Mouse (Mus musculus): ENCODE results near the gene Dtx2.

The Dtx2 gene

DNA sequence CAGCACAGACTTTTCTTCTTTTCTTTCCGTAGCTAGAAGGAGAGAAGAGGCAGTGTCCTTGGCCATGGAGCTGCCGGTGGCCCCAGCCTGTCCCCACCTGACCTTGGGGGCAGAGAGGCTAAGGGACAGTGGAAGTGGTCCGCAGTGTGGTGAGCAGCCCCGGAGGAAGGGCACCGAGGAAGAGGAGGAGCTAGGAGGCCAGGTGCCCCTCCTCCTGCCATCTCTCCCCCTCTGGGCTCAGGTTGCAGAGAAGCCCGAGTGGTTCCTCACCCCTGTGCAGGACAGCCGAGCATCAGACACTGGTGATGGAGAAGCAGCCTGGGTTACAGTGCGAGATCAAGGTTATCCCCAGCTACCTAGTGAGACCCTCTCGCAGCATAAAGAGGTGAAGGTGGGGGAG lies 20.2 kb upstream of the Dtx2 start, which contains the start of gene Ssc4d:
Ssc4d (minus strand) TSS at position 167 of the 400 bp plus-strand sequence.
- DNase-seq (ENCODE audit: low read depth, low spot score), result no peak

DNA sequence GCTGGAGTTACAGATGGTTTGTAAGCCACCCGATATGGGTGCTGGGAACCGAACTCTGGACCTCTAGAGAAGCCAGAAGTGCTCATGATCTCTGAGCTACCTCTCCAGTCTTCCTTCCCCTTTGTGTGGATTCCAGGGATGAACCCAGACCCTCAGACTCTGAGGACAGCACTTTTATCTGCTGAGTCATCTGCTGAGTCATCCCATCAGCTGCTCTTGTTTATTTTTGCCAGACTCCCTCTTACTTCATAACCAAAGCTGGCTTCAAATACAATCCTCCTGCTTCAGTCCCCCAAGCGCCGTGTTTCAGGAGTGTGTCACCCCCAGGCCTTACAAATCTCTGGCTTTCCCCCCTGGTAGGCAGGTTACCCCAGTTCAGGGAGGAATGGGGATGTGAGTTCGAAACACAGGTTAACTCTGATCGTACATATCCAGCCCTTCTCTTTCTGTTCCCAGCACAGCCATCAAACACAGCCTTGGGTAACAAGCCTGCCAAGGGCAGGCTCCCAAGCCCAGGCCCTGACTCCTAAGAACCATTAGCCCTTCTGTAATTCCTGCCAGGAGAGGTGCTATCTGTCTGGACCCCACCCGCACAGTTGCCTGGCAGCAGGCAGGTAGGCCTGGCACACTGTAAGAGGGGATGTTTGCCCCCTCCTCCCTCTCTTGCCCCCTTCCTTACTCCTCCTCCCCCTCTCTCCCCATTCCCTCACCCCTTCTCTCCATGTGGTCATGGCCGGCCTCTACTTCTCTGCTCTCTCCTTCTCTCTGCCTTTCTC lies 18.5 kb upstream of the Dtx2 start:
- DNase-seq (ENCODE audit: low read depth, low spot score), result no peak

GRCm38 (mm10) chr5:135979381-135979780 lies 15.2 kb upstream of the Dtx2 start:
- DNase-seq (ENCODE audit: low read depth, low spot score), result no peak

GRCm38 (mm10) chr5:135979904-135980303 lies 14.7 kb upstream of the Dtx2 start, which contains the start of gene Zp3:
TSS of gene Zp3 (plus strand) at chr5:135980099.
- DNase-seq (ENCODE audit: low read depth, low spot score), result no peak

DNA sequence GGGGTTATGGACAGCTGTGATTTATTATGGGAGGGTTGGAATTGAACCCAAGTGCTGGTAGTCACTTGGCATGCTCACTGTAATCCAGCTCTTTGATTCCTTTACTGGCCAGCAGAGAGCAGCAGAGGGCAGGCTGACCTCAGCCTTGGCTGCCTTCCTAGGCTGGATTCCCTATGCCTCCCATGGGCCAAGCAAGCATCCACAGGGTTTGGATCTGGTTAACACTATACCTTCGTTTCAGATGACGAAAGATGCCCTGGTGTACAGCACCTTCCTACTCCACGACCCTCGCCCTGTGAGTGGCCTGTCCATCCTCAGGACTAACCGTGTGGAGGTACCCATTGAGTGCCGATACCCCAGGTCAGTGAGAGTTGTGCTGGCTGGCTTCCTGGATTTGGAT lies 12.2 kb upstream of the Dtx2 start:
- no peak for DNase-seq (ENCODE audit: low read depth, low spot score)

GRCm38 (mm10) chr5:135984546-135985044 lies 10.0 kb upstream of the Dtx2 start:
- no peak for DNase-seq (ENCODE audit: low read depth, low spot score)

GRCm38 (mm10) chr5:135987248-135987647 lies 7.4 kb upstream of the Dtx2 start:
- no peak for DNase-seq (ENCODE audit: low read depth, low spot score)

DNA sequence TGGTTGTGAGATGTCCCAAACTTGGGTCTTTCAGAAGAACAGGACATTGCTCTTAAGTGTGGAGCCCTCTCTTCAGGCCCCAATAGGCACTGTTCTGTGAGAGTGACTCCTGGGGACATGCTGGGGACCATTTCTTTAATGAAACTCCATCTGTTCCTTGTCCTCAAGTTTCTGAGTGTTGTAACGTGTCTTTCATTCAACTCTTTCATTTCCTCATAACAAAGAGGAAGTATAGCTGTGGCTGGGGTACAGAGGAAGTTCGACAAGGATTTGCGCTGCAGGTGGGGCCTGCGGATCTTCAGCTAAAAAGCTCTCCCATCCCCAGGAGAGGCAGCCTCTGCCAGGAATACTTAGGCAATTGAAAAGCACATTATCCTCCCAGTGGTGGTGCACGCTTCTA lies 4.0 kb upstream of the Dtx2 start:
- no peak for DNase-seq (ENCODE audit: low read depth, low spot score)

DNA sequence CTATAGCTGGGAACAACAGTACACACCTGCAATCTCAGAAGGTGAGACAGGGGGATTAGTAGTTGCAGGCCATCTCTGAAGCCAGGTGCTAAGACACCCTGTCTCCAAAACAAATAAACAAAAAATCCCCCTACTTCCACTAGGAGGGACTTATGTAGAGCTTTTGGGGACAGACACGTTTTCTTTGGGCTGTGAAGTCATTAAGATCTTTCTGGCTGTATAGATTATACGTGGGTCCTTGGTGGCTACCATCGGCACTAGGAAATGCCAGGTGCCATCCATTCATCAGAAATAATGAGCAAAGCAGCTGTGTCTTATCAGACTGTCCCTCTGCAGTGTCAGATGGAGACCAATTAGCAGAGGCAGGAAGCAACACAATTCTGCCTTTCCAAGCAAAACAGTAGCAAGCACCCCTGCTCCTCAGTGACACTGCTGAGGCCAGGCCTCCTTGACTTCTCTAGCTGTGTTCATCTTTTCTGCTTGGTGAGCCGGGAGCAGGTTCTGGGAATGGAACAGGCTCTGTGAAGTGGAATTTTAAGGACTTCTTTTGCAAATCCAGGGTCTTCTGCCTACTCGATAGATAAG lies 1.1 kb upstream of the Dtx2 start:
- DNase-seq (ENCODE audit: low read depth, low spot score), result no peak

- no peak for DNase-seq (ENCODE audit: low read depth, low spot score)
Measured at GRCm38 (mm10) chr5:135994335-135994724, 270 bp upstream of the Dtx2 start.

DNA sequence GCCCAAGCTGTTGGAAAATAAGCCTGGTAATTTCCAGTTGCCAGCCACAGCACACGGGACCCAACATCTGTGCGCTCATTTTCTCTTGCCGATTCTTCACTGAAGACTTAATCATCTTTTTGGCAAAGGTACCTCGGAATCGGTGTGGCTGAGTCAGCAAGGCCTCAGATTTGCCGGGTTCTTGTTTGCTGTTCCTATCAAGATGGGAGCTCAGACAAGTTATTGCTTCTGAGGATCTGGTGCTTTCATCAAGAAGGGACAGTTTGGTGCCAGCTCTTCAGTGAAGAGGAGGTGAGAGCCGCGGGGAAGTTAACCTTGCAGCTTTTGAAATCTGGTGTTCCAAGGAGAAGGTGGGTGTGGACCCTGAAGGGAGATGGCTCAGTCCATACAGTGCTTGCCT lies 1.6 kb downstream of the Dtx2 start:
- DNase-seq (ENCODE audit: low read depth, low spot score), result no peak

- DNase-seq (ENCODE audit: low read depth, low spot score), result no peak
Measured at GRCm38 (mm10) chr5:136001222-136001621, 6.6 kb downstream of the Dtx2 start.

DNA sequence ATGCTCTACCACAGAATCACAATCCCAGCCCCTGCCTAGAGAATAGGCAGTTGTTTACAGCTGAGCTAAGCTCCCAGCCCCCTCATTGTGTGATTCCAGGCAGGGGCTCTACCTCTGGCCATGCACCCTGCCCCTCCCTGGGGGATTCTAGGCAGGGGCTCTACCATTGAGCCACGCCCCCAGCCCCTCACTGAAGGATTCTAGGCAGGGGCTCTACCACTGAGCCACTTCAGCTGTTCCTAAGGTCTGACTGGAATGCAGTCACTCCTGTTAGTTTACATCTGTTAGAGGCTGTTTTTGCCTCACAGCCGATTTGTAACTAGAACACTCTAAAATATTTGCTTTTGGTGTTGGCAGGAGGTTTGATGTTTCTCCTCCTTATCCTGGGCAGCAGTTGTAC lies 7.7 kb downstream of the Dtx2 start:
- DNase-seq (ENCODE audit: low read depth, low spot score), result no peak

DNA sequence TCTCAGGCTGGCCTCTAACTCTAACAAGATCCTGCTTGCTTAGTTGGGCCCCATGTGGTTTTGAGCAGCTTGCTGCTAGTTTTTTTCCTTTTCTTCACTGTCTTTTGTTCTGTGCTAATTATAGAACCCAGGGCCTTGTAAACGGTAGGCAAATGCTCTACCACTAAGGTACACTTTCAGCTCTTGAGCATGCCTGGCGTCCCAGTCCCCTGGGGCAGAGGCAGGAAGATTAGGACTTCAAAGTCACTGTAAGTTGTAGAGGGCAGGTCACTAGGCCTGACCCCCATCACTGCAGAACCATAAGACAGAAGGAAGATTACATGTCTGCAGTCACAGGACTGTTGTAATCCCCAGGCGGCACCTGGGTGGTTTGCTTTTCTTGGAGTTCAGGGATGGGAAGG lies 8.2 kb downstream of the Dtx2 start:
- DNase-seq (ENCODE audit: low read depth, low spot score), result no peak

GRCm38 (mm10) chr5:136004537-136004936 lies 9.9 kb downstream of the Dtx2 start:
- DNase-seq (ENCODE audit: low read depth, low spot score), result no peak

- no peak for DNase-seq (ENCODE audit: low read depth, low spot score)
Measured at GRCm38 (mm10) chr5:136007745-136008144, 13.1 kb downstream of the Dtx2 start.

- no peak for DNase-seq (ENCODE audit: low read depth, low spot score)
Measured at GRCm38 (mm10) chr5:136014877-136015276, 20.3 kb downstream of the Dtx2 start.

DNA sequence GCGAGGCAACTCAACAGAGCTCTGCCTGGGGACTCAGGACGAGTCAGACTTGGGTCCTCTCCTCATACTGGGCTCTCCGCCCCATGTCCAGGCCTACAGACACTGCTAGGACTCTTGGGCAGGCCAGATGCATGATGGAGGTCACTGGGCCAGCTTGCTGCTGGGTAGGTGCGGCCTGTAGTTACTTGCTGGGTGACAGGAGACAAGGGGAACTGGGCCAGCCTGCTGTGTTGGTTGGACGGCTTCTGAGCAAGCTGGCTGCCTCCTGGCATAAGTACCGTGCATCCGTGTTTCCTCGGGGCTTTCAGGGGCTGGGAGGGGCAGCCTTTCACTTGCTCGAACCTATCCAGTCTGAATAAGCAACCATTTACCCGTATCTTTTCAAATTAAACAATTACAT lies 21.0 kb downstream of the Dtx2 start:
- no peak for DNase-seq (ENCODE audit: low read depth, low spot score)

DNA sequence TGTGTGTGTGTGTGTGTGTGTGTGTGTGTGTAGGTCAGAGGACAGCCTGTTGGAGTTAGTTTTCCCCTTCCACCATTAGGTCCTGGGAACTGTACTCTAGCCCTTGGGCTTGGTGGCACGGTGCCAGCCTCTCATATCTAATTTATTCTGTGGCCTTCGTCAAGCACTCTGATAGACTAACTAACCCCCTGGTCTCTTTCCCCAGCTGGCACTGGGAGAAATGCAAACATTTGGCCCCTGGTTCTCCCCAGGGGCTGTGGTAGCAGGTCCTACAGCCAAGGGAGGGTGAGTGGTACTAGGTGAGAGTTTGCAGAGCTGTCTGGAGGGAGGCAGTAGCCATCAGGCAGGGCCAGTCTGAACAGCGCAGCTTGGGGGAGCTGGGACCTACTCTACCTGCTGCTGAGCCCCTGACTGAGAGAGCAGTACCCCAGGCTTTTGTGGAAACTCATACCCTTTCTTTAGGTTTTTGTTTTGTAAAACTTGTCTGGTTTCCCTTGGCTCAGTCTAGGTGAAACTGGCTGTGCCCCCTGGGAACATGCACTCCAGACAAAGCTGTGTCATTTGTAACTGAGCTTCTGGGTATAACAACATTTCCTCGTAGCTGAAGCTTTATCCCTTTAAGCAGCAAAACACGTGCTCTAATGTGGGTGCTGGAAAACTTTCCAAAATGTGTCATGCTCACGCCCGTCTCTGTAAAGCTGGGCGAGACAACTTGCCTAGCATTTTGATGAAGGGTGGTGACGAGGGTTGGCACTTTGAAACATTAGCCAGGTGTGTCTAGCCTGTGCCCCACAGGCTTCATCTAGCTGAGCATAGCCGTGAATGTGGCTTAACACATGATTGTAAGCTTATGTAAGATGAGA lies 21.6 kb downstream of the Dtx2 start:
- DNase-seq (ENCODE audit: low read depth, low spot score), result no peak

- DNase-seq (ENCODE audit: low read depth, low spot score), result no peak
Measured at GRCm38 (mm10) chr5:136017262-136017661, 22.7 kb downstream of the Dtx2 start.

DNA sequence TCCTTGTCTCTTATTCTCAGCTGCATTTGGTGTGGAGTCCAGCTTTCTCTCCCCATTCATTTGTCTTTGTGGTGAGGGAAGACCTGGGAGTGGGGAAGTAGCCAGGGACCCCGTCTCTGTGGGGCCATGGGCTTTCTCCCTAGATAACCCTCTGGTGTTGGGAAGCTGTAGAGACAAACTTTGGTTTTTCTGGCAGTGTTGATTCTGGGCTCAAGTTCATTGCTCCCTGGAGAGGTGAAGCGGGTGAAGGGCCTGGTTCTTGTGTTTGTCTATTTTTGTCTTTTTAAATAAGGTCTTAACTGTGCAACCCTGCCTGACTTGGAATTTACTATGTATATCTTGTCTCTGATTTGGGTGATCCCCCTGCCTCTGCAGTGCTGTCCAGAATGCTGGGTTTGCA lies 24.1 kb downstream of the Dtx2 start:
- DNase-seq (ENCODE audit: low read depth, low spot score), result no peak

- no peak for DNase-seq (ENCODE audit: low read depth, low spot score)
Measured at GRCm38 (mm10) chr5:136019907-136020306, 25.3 kb downstream of the Dtx2 start.

Data from telencephalon, adult 2 months (tissue).